Mouse (Mus musculus): ENCODE measurements around the gene Lrpprc.

Gene Lrpprc

DNA sequence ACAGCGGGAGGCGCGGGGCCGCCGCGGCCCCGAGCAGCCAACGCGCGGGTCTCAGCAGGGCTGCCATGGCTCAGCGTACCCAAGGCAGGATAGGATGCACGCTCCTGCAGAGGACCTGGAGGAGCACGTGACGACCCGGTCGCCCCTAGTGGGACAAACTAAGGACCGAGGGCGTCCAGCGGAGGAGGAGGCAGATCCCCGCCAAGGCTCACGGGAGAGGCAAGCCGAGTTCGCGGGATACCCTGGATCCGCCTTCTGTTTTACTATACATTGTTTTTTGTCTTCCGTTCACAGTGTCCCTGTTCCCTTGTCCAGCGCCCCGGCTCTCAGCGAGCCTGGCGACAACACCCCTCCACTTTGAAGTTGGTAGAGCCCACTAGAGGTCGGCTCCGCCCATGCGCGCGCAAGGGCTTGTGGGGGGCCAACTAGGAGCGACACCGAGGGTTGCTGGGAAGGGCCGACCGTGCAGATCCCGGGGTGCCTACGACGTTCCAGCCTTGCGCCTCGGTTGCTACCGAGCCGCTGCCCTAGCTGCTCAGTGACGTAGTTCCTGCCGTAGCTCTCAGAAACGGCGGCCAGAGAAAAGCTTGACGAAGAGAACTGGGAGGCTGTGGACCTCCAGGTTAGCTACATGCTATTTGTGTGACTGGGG, at the start of gene Lrpprc:
Lrpprc (minus strand) TSS at position 343 of the 652 bp plus-strand sequence.
- WGBS, result under 1% methylated on average over 51 of the region's 51 CpGs

DNA sequence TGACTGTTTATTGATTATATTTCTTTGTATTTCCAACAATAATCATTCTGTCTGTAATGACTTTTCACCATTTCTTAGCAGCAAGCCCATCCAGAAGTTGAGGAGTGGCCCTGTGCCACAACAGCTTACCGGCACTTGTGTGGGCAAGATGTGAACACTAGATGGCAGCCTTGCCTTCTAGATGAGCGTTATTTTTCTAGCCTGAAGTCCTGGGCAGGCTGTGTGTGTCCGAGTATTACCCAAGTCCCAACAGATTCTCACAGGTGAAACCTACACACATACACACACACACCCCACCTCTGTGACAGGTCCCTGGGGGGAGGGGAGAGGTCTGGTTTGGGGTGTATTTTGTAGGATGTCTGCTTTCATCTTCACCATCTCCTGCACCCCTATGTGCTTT, 47.2 kb upstream of the Lrpprc start:
- 1% methylated on average over 3 of the region's 3 CpGs for WGBS

GRCm38 (mm10) chr17:84835249-84835648, 44.7 kb upstream of the Lrpprc start:
- WGBS, result 88% methylated on average over 9 of the region's 9 CpGs

DNA sequence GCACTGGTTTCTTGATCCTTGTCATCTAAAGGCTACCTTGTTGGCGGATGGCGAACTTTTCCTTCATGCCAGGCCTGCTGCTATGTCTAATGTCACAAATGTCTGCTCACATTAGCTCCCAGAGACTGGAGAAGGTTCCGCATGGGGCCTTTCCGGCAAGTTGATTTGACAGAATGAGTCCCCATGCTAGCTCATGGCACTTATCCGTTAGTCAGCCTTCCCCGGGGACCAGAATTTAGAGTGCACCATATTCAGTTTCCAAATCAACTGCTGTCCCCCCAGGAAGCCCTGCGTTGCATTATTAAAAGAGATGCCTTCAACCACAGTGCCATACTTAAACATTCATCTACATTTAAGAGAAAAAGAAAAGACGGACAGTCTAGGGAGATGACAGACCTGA, 41.8 kb upstream of the Lrpprc start:
- WGBS, result 76% methylated on average over 8 of the region's 8 CpGs

GRCm38 (mm10) chr17:84828301-84828700, 37.7 kb upstream of the Lrpprc start:
- WGBS, result 96% methylated on average over 6 of the region's 6 CpGs

- 33% methylated on average over 4 of the region's 4 CpGs for WGBS
Observed at GRCm38 (mm10) chr17:84820603-84821002, 30.0 kb upstream of the Lrpprc start.

DNA sequence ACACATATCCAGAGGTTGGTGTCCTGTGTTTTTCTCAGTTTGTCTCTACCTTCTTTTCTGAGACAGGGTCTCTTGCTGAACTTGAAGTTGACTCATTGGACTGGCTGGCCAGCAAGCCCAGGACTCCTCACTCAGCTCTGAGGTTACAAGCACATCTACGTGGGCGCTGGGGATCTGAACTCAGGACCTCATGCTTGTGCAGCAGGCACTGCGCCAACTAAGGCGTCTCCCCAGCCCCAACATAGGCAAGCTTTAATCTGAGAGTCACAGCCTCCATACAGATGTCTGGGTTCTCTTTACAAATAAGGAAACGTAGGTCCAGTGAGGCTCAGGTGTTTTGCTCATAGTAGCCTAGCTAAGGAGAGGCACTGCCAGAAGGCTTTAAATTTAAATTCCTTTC, 27.8 kb upstream of the Lrpprc start:
- WGBS, result 90% methylated on average over 5 of the region's 5 CpGs

DNA sequence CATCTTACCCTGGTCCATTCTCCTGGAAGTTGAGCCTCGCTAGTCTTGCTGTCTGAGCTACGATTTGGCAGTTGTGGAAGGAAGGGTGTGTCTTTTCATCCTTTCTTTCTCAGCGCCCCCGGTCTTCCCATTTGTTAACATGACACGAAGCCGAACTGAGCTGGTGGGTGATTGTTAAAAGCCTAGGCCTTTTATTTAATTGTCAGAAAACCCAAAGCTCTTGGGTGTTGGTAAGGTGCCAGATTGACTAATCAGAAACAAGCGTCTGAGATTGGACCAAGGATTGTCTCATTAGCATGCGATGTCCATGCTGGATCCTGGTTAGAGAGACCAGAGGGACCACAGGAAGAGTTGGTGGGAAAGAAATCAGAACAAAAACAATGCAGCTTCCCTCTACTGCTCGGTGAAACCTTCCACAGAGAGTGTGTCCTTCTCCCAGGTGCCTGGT, 25.4 kb upstream of the Lrpprc start:
- WGBS, result 53% methylated on average over 9 of the region's 9 CpGs

GRCm38 (mm10) chr17:84814905-84815304, 24.3 kb upstream of the Lrpprc start:
- 69% methylated on average over 7 of the region's 7 CpGs for WGBS

GRCm38 (mm10) chr17:84814192-84814591, 23.6 kb upstream of the Lrpprc start:
- WGBS, result 87% methylated on average over 14 of the region's 14 CpGs

DNA sequence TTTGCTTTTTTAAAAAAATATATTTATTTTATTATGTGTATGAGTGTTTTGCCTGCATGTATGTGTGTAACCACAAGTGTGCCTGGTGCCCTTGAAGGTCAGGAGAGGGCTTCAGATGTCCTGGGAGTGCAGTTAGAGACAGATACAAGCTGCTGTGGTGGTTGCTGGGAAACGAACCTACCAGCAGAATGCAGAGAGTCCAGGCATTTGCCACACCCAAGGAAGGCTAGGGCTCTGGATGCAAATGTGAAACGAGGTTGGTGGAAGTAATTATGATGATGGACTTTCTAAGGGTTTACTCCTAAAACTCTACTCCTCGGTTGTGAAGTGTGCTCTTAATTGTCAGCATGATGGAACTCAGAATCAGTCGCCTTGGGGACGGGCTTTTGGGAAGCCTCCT, 1.4 kb upstream of the Lrpprc start:
- WGBS, result 67% methylated on average over 5 of the region's 5 CpGs

DNA sequence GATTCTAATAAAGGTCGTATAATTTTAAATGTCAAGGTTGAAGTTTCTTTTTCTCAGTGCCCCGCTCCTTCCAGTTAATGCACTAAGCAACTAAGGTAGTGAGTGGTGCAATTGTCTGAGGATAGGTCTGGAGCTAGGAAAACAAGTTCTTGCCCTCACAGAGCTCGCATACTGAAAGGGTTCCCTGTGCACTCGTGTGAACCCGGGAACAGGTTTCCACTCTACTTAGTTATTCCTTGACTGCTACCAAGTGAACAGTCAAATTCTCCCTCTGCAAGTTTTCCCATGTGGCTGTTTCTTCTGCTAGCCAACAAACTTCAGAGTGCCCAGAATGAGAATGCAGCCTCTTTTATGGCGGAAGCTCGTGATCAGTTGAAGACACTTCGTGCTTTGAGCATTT, 567 bp upstream of the Lrpprc start:
- 3% methylated on average over 8 of the region's 8 CpGs for WGBS

DNA sequence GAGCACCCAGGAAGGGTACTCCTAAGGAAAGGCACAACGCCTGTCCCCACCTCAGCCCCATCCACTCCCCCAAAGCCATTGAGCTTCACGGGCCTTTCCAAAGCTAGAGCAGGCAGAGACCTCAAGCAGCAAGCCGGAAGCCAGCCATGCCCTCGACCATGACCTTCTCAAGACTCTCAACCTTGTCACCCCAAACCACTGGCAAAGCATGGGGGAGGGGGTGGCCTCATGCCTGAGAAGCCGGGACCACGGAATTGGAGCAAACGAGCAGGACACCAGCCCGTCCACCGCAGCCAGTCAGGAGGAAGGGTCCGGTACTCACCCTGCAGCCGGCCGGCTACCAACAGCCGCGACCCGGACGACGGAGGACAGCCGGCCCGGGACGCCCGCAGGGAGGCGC, 546 bp downstream of the Lrpprc start:
- WGBS, result under 1% methylated on average over 22 of the region's 22 CpGs

GRCm38 (mm10) chr17:84788376-84789125, 2.0 kb downstream of the Lrpprc start:
- WGBS, result 89% methylated on average over 20 of the region's 20 CpGs

- WGBS, result 73% methylated on average over 11 of the region's 11 CpGs
Observed at GRCm38 (mm10) chr17:84787477-84787876, 3.1 kb downstream of the Lrpprc start.

DNA sequence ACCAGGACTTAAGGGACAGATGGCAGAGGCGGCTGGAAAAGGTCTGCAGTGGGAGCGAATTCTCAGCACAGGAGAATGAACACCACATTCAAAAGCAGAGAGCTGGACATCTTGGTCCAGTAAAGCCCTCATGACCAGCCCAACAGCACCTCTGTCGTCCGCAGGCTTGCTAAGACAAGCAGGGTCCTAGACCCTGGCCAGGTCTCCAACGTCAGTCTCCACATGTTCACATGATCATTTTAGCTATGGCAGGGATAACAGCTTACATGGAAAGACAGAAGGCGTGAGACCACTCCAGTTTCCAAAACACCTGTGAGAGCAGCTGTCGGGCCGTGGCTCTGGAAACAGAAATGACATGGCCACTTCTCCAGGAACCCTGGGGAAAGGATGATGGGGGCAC, 3.7 kb downstream of the Lrpprc start:
- 79% methylated on average over 8 of the region's 8 CpGs for WGBS

GRCm38 (mm10) chr17:84785176-84785575, 5.4 kb downstream of the Lrpprc start:
- WGBS, result 85% methylated on average over 5 of the region's 5 CpGs

DNA sequence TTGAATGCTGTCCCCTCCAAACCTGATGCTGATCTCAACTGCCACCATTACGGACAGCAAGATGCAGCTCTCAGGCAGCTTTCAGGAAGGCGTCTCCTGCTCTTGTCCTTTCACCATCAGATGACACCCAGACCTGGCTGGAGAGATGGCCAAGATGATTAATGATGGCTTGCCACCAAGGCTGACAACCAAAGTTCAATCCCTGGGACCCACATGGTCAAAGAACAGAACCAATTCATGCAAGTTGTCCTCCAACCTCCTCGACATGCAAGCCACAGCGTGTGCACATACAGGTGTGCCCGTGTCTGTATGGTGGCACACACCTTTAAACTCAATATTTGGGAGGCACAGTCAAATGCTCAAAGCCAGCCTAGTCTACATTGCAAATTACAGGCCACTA, 7.1 kb downstream of the Lrpprc start:
- 95% methylated on average over 5 of the region's 5 CpGs for WGBS

DNA sequence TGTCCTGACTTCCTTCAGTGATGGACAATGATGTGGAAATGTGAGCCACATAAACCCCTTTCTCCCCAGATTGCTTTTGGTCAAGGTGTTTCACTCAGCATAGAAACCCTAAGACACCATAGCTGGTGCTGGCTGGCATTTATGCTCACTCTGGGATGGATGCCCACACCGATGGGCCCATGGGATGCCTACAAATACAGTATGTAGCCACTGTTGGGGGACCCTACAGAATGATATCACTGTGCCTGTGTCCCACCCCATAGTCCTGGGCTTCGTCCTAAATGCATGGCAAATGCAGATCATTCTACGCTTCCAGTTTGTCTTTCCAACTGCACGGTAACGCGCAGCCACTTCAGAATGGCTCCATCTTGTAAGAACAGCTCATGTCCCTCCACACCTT, 10.3 kb downstream of the Lrpprc start:
- WGBS, result 97% methylated on average over 6 of the region's 6 CpGs

- 86% methylated on average over 7 of the region's 7 CpGs for WGBS
Observed at GRCm38 (mm10) chr17:84778477-84778978, 12.1 kb downstream of the Lrpprc start.

- WGBS, result 90% methylated on average over 16 of the region's 16 CpGs
Observed at GRCm38 (mm10) chr17:84776362-84777000, 14.1 kb downstream of the Lrpprc start.

DNA sequence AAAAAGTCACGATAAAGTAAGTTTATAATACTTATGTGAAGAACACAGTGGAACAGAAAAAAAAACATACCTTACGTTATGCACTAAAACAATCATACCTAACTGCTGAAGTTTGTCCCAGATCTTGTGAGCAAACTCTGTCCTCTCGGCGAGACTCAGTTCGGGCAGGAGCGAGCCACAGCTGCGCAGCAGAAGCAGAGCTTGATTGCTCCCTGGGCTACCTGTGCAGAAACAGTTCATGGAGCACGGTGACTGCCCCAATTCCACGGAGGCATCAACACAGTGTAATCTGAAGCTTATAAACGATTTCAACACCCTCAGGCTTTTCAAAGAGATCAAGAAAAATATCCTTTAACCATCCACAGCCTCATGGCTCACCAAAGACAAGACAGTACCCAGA, 15.3 kb downstream of the Lrpprc start:
- WGBS, result 95% methylated on average over 10 of the region's 10 CpGs

DNA sequence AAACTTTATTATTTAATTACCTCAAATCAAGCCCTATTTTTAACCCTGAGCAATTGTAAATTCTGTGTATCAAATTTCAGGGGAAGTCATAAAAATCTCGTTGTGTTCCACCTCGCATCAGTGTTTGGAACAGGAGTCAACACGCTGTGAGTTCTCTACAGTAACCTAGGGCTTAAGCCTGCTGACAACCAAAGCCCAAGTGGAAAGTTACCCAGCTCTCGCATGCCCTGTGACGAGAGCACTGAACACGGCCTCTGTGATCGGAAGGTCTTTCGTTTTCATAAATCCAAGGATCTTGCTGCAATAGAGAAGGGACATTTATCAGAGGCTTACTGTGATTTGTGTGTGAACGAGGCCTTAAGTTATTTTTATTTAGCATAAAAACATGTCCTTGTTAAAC, 18.7 kb downstream of the Lrpprc start:
- 95% methylated on average over 9 of the region's 9 CpGs for WGBS
